Mouse (Mus musculus) kidney, postnatal 25 days (tissue): Measurements from ENCODE around the gene Rps6ka2.
A peak's percentile ranks its signal among the peaks of the same experiment; 100 is the strongest.

Experiments used
- DNase-seq, 2 experiments: peaks; one replicate each; pipeline ENCODE4 v3.0.0; 2021; ENCODE audit warnings: mixed read lengths in 2 of 2

Gene Rps6ka2

GRCm38 (mm10) chr17:7221310-7221709 is 51.4 kb downstream of the Rps6ka2 start:
- DNase-seq = no peak

GRCm38 (mm10) chr17:7222198-7222597 is 52.3 kb downstream of the Rps6ka2 start:
- DNase-seq = peak in 1 of 2 experiments; percentile 17

- peak; percentile 58 to 78 for DNase-seq
Measured at GRCm38 (mm10) chr17:7228545-7228944, 58.6 kb downstream of the Rps6ka2 start.

- no peak for DNase-seq
Measured at GRCm38 (mm10) chr17:7231312-7231711, 61.4 kb downstream of the Rps6ka2 start.

- DNase-seq = peak in 1 of 2 experiments; percentile 15
Measured at GRCm38 (mm10) chr17:7231790-7232189, 61.9 kb downstream of the Rps6ka2 start.

GRCm38 (mm10) chr17:7232400-7232799 is 62.5 kb downstream of the Rps6ka2 start:
- peak in 1 of 2 experiments; percentile 31 for DNase-seq

GRCm38 (mm10) chr17:7233197-7233596 is 63.3 kb downstream of the Rps6ka2 start:
- DNase-seq = no peak

GRCm38 (mm10) chr17:7237706-7238105 is 67.8 kb downstream of the Rps6ka2 start:
- peak in 1 of 2 experiments; percentile 15 for DNase-seq

- peak in 1 of 2 experiments; percentile 41 for DNase-seq
Measured at GRCm38 (mm10) chr17:7238766-7239165, 68.9 kb downstream of the Rps6ka2 start.

- DNase-seq = peak in 1 of 2 experiments; percentile 23
Measured at GRCm38 (mm10) chr17:7240526-7240925, 70.6 kb downstream of the Rps6ka2 start.

GRCm38 (mm10) chr17:7245078-7245477 is 75.2 kb downstream of the Rps6ka2 start:
- peak; percentile 44 to 66 for DNase-seq

GRCm38 (mm10) chr17:7246893-7247556 is 77.1 kb downstream of the Rps6ka2 start:
- peak in 1 of 2 experiments; percentile 13 for DNase-seq

- DNase-seq = no peak
Measured at GRCm38 (mm10) chr17:7250373-7250772, 80.5 kb downstream of the Rps6ka2 start.

GRCm38 (mm10) chr17:7257208-7257607 is 87.3 kb downstream of the Rps6ka2 start:
- no peak for DNase-seq

- DNase-seq = peak in 1 of 2 experiments; percentile 25
Measured at GRCm38 (mm10) chr17:7258748-7259359, 88.9 kb downstream of the Rps6ka2 start.

GRCm38 (mm10) chr17:7260360-7260759 is 90.4 kb downstream of the Rps6ka2 start:
- DNase-seq = peak in 1 of 2 experiments; percentile 24

- DNase-seq = peak in 1 of 2 experiments; percentile 32
Measured at GRCm38 (mm10) chr17:7262056-7262455, 92.1 kb downstream of the Rps6ka2 start.

- DNase-seq = no peak
Measured at GRCm38 (mm10) chr17:7262620-7263019, 92.7 kb downstream of the Rps6ka2 start.

GRCm38 (mm10) chr17:7264610-7265009 is 94.7 kb downstream of the Rps6ka2 start:
- DNase-seq = peak in 1 of 2 experiments; percentile 50

- no peak for DNase-seq
Measured at GRCm38 (mm10) chr17:7265291-7265690, 95.4 kb downstream of the Rps6ka2 start.

- DNase-seq = no peak
Measured at GRCm38 (mm10) chr17:7265705-7266368, 95.9 kb downstream of the Rps6ka2 start.

GRCm38 (mm10) chr17:7267843-7268242 is 97.9 kb downstream of the Rps6ka2 start:
- DNase-seq = no peak

GRCm38 (mm10) chr17:7269151-7269806 is 99.4 kb downstream of the Rps6ka2 start:
- DNase-seq = peak in 1 of 2 experiments; percentile 22
